Mouse (Mus musculus): ENCODE measurements around the gene Vps13d.
"Not testable (repeated sequence)": the region's sequence is repeated elsewhere in the genome, so short reads cannot be mapped to it uniquely, and the experiment has no call there.

Vps13d gene

DNA sequence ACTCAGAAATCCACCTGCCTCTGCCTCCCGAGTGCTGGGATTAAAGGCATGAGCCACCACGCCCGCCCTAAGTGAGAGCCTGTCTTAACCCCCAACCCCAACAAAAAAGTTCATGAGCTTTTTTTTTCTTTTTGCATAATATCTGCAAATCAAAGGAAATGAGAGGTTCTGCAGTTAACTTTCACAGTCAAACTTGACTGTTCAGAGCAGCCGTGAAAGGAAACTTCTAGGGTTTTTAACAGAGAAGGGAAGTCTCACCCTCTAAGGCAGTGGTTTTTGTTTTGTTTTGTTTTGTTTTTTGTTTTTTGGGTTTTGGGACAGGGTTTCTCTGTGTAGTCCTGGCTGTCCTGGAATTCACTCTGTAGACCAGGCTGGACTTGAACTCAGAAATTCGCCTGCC lies 15.8 kb upstream of the Vps13d start:
- no peak for DNase-seq

GRCm38 (mm10) chr4:145209690-145210088 lies 14.9 kb upstream of the Vps13d start:
- no peak for DNase-seq

- no peak for DNase-seq
Measured at GRCm38 (mm10) chr4:145209076-145209689, 14.4 kb upstream of the Vps13d start.

DNA sequence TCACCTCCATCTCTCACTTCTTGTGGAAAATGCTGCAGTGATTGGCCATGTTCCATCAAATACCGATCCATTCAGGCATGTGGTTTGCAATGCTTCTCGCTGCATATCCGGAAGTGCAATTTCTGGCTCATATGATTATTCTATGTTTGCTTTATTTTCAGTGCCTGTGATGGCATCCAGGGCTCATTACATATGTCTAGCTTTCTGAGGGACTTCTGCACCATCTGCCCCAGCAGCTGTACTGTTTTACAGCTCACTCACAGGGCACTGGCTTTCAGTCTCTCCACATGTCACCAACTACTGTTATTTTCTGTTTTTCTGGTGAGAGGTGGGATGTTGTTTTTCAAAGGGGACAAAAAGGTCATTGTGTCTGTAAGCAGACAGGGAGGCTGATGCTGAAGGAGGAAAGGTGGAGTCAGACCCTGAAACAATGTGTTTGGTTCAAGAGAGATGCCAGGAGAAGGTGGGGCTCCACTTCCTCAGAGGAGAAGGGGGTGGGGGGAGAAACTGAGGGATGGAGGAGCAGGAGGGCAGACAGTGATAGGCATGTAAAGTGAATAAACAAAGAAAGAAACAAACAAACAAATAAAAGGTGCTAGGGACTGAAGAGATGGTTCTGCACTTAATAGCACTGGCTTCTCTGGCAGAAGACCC lies 13.0 kb upstream of the Vps13d start:
- DNase-seq, result no peak

- no peak for DNase-seq
Measured at GRCm38 (mm10) chr4:145204779-145205178, 10.0 kb upstream of the Vps13d start.

- no peak for DNase-seq
Measured at GRCm38 (mm10) chr4:145203305-145203704, 8.5 kb upstream of the Vps13d start.

GRCm38 (mm10) chr4:145201424-145201823 lies 6.6 kb upstream of the Vps13d start:
- DNase-seq, result no peak

DNA sequence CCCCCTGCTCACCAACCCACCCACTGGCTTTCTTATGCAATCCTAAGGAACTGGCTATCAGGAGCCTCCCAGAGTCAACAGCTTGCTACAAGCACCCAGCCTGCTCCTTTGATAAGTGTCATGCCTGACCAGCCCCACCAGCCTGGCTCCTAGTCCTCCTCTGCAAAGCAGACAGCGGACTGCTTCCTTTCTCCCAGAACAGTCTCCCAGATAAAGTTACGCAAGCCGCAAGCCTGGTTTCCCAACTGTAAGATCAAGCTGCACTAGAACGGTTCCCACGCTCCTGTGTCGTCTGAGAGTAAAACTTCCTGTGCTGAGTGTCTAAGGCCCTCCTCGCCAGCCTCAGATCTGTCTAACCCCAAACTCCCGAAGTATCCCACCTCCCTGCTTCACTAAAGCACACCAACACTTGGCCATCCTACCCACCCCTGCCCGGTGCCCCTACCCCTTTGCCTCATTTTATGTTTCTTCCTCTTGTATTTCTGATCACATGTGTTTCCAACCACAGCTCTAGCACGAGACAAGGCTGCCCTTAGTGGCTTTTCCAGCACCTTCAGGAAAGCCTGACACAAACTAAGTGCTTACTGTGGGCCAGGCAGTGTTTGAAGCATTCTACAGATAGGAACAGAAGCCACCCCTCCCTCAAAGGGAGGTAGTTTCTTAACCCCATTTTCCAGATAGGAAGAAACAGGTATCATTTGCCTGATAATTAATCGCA lies 5.3 kb upstream of the Vps13d start:
- DNase-seq, result peak in 1 of 2 experiments; percentile 22

- no peak for DNase-seq
Measured at GRCm38 (mm10) chr4:145196586-145196985, 1.8 kb upstream of the Vps13d start.

DNA sequence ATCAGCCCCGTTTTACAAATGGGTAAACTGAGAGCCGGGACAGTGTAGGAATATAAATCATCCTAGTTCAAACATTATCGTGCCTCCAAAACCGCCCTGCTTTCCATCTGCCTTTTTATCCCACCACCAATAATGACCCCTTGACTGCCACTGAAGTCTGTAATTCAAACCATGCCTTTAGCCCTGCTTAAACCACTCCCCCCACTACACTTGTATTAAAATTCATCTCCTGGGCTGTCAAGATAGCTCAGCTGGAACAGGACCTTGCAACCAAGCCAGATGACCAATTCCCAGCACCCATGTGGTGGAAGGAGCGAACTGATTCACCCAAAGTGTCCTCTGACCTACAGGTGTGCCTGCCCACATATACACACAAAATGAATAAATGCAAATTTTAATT lies 367 bp upstream of the Vps13d start:
- no peak for DNase-seq

- DNase-seq, result peak; percentile 36 to 53
Measured at GRCm38 (mm10) chr4:145193991-145194511, 754 bp downstream of the Vps13d start.

DNA sequence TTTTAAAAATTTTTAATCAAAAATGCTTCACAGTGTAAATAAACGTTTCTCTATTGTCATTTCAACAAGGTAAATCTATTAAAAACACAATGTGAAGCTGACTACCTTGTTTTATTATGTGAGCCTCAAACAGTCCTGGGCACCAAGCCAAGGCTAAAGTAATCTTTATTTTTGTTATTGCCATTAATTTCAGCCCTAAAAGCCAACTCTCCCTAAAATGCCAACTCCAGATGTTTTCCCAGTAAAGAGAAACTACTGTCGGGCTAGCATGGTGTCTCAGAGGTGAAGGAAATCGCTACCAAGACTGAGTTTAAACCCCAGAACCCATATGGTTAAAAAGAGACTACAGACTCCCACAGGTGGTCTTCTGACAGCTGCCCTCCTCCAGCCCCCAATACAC lies 1.4 kb downstream of the Vps13d start:
- DNase-seq, result no peak

DNA sequence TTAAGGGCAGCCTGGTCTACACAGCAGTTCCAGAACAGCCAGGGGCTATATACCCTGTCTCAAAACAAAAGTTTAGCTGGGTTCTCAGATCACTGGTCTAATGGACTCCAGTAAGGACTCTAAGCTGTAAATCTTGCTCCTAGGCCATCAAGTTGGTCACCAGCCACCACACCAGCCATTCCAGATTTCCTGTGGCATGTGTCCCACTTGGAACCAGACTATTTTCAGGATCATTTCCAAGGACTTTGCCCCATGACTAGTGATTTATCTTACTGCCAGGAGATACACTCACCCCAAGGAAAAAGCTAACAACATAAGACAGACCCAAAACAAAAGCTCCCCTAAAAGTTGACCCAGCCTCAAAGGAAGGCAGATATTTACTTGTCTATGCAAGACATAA lies 2.1 kb downstream of the Vps13d start:
- no peak for DNase-seq

DNA sequence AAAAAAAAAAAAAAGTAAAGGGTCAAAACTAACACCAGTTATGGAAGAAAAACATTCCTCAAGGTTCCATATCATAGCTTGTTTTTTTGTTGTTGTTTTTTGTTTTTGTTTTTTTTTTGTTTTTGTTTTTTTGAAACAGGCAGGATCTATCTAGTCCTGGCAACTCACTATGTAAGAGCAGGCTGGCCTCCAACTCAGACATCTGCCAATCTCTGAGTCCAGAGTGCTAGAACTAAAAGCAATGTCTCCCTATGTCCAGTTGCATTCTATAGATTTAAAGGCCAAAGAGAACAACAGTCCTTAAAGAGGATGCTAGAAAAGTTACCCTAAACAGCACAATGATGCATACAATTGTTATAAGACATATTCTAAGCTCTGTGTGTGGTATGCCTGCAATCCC lies 6.2 kb downstream of the Vps13d start:
- DNase-seq, result no peak

GRCm38 (mm10) chr4:145187619-145188018 lies 7.2 kb downstream of the Vps13d start:
- DNase-seq, result no peak

DNA sequence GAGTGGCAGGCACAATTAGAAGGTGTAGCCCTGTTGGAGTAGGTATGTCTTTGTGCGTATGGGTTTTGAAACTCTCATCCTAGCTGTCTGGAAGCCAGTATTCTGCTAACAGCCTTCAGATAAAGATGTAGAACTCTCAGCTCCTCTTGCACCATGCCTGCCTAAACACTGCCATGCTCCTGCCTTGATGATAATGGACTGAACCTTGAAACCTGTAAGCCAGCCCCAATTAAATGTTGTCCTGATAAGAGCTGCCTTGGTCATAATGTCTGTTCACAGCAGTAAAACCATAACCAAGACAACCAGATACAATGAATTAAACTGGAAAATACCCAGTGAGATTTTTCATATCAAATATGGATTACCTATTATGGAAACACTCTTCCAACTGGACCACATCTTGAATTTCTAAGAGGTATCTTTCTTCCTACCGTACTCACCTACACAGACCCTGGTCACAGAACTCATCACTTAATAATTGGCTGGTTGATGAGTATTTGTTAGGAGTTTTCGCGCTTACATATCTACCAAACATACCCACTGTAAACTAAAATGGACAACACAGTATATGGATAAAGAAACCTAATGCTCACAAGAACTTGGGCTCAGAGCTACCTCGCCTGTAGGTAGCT lies 15.8 kb downstream of the Vps13d start:
- no peak for DNase-seq

- DNase-seq, result not testable (repeated sequence)
Measured at GRCm38 (mm10) chr4:145165542-145165941, 29.3 kb downstream of the Vps13d start.

DNA sequence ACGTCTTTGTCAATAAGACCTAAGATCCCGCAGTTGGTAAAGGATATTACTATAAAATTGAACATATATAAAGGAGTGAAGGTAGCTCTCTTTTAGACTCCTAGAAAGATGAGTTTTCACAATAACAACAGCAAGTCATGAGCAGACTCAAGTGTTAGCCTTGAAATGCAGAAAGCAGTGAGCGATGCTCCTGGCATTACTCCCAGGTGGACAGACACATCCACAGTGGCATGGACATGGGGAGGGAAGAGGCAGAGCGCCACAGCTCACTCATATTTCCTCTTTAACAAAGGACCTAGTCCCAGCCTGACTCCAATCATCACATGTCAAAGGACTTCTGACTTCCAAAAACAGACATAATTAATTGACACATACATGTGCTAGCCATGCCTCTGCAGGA lies 30.7 kb downstream of the Vps13d start:
- no peak for DNase-seq

DNA sequence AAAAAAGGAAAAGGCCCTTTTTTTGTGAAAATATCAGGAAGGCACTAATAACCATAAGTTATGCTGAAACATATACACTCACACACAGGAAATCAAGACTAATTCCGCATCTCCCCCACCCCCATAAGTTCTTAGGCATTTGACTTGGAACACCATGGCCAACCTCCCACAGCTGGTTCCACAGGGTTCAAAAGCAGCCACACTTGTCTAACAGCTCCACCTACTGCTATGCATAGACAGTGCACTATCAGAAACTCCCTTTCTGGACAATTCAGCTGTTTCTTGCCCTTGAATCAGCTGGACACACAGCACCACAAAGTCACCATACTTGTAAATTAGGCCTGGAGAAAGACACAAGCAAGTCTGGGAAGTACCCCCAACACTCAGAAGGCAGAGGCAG lies 33.6 kb downstream of the Vps13d start:
- DNase-seq, result peak; percentile 31 to 48

DNA sequence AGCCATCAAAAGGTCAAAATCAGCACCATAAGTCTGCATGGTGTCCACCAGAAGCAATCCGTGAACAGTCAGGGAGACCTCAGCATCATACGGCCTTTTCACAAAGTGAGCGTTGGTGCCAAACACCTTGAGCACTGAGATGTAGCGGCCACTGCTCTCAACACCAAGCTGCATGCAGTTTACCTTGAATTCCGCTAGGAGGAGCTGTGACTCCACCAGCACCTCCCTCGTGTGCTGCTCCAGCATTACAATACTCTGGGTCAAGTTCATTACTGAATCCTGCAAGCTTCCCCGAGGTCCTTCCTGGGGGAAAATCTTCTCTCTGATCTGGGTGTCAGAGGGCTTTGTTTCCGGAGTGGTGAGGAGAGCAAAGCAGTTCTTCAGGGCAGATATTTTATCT lies 38.8 kb downstream of the Vps13d start:
- peak; percentile 60 to 65 for DNase-seq

GRCm38 (mm10) chr4:145151103-145151486 lies 43.7 kb downstream of the Vps13d start:
- DNase-seq, result no peak

DNA sequence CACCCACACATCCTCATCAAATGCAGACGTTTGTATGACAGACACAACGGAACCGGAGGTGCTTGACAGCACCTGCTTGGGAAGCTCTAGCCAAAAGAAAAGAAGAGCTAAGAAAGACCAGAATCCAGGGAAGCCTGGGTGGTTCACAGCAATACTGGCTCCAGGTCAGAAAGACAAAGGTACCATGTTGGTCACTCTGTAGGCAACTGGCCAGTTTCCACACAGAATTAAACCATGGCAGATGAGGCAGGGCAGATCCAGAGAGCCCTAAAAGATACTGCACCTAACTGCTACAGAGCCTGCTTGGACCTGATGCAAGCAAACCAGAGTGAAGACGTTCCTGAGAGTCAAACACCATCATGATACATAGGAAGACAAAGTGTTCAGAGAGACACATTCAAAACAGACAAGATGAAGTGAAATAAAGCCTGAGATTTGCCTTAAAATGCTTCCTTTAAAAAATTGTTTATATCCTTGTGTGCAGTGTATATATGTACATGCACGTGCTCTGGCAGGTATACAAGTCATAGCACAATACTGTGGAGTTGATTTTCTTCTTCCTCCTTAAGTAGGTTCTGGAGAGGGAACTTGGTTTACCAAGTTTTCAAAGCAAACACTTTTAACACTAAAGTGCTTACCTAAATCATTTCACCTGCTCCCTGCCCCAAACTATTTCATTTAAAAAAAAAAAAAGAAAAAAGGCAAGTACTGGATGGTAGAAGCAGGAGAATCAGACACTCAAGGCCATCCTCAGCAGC lies 44.3 kb downstream of the Vps13d start:
- DNase-seq, result no peak

All from kidney, postnatal 4 days (tissue).